Mouse (Mus musculus): ENCODE results near the gene Gm10647. TPM values are rescaled to one million over a fixed set of nuclear protein-coding genes. Genes with fewer than 3 reads are reported as not detected.
"Not testable (repeated sequence)": the region's sequence is repeated elsewhere in the genome, so short reads cannot be mapped to it uniquely, and the experiment has no call there.

Gm10647 gene
- polyA plus RNA-seq, 1 experiment from 2014 or later = 0.48 TPM

GRCm38 (mm10) chr9:66794629-66795463 lies 2.0 kb upstream of the Gm10647 start:
- peak; percentile 65 for ATAC-seq
- peak overlapping the region; percentile 82 for H3K4me2 ChIP-seq (ENCODE audit: low read length)
- WGBS = under 1% methylated on average over 43 of the region's 43 CpGs

GRCm38 (mm10) chr9:66795464-66796324 lies 1.1 kb upstream of the Gm10647 start, which contains the start of gene Aph1b:
TSS of gene Aph1b (minus strand) at chr9:66795490.
- ATAC-seq = peak; percentile 98
- H3K9ac ChIP-seq (ENCODE audit: low read depth, low read length) = peak within 1 kb of the TSS; percentile 93
- H3K27ac ChIP-seq (ENCODE audit: low read depth, low read length) = peak within 1 kb of the TSS; percentile 87
- WGBS = under 1% methylated on average over 42 of the region's 42 CpGs
- peak within 1 kb of the TSS; percentile 71 for H3K4me3 ChIP-seq (ENCODE audit: low read length)
- H3K4me2 ChIP-seq (ENCODE audit: low read length) = peak within 1 kb of the TSS; percentile 82
- H3K27me3 ChIP-seq (replicated peaks; ENCODE audit: control insufficient read depth, insufficient read depth, low read length) = no peaks in the 10 kb centered on the region
- no peaks in the 10 kb centered on the region for H3K36me3 ChIP-seq (ENCODE audit: control insufficient read depth, insufficient read depth, low read length)
- peaks cover 7% of the 10 kb centered on the region for H3K4me1 ChIP-seq (ENCODE audit: control insufficient read depth, insufficient read depth, low read depth, low read length)
- no peaks in the 10 kb centered on the region for H3K9me3 ChIP-seq (ENCODE audit: control insufficient read depth, low read length)

More at GRCm38 (mm10) chr9:66794629-66795463, 2.0 kb upstream of the Gm10647 start:
- no peaks in the 10 kb centered on the region for H3K9me3 ChIP-seq (ENCODE audit: control insufficient read depth, low read length)
- H3K27me3 ChIP-seq (replicated peaks; ENCODE audit: control insufficient read depth, insufficient read depth, low read length) = no peaks in the 10 kb centered on the region
- H3K36me3 ChIP-seq (ENCODE audit: control insufficient read depth, insufficient read depth, low read length) = 0 out of 2 replicates have a peak, but pooled peaks cover 3% of the 10 kb centered on the region
- H3K9ac ChIP-seq (ENCODE audit: low read depth, low read length) = peak overlapping the region; percentile 93
- peak overlapping the region; percentile 87 for H3K27ac ChIP-seq (ENCODE audit: low read depth, low read length)
- H3K4me1 ChIP-seq (ENCODE audit: control insufficient read depth, insufficient read depth, low read depth, low read length) = peaks cover 7% of the 10 kb centered on the region
- H3K4me3 ChIP-seq (ENCODE audit: low read length) = peak overlapping the region; percentile 71

- Histone ChIP-seq H3K9me3 (ENCODE audit: control insufficient read depth, low read length) (no peaks in the 10 kb centered on the region), H3K4me3 (ENCODE audit: low read length) (no peak overlapping the region), H3K27ac (ENCODE audit: low read depth, low read length) (no peak overlapping the region), H3K27me3 (replicated peaks; ENCODE audit: control insufficient read depth, insufficient read depth, low read length) (no peaks in the 10 kb centered on the region; the same call in 1 of the 2 replicates), H3K9ac (ENCODE audit: low read depth, low read length) (no peak overlapping the region), H3K4me1 (ENCODE audit: control insufficient read depth, insufficient read depth, low read depth, low read length) (no peaks in the 10 kb centered on the region), H3K36me3 (ENCODE audit: control insufficient read depth, insufficient read depth, low read length) (no peaks in the 10 kb centered on the region), H3K4me2 (ENCODE audit: low read length) (no peak overlapping the region)
- 59% methylated on average over 12 of the region's 12 CpGs for WGBS
- no peak for ATAC-seq
Measured at GRCm38 (mm10) chr9:66801947-66802346, 5.1 kb downstream of the Gm10647 start.

- H3K9ac ChIP-seq (ENCODE audit: low read depth, low read length) = peak overlapping the region; percentile 35
- under 1% methylated on average over 26 of the region's 37 CpGs for WGBS
- H3K36me3 ChIP-seq (ENCODE audit: control insufficient read depth, insufficient read depth, low read length); H3K27me3 ChIP-seq (replicated peaks; ENCODE audit: control insufficient read depth, insufficient read depth, low read length); ATAC-seq; H3K4me1 ChIP-seq (ENCODE audit: control insufficient read depth, insufficient read depth, low read depth, low read length); H3K27ac ChIP-seq (ENCODE audit: low read depth, low read length); H3K9me3 ChIP-seq (ENCODE audit: control insufficient read depth, low read length): not testable (repeated sequence)
- H3K4me3 ChIP-seq (ENCODE audit: low read length) = peak overlapping the region; percentile 37
- H3K4me2 ChIP-seq (ENCODE audit: low read length) = peak overlapping the region; percentile 58
Measured at GRCm38 (mm10) chr9:66805951-66806350, 9.1 kb downstream of the Gm10647 start.

- WGBS = 4% methylated on average over 2 of the region's 2 CpGs
- no peak for ATAC-seq
- Histone ChIP-seq H3K27ac (ENCODE audit: low read depth, low read length) (no peak overlapping the region), H3K9me3 (ENCODE audit: control insufficient read depth, low read length) (no peaks in the 10 kb centered on the region), H3K27me3 (replicated peaks; ENCODE audit: control insufficient read depth, insufficient read depth, low read length) (no peaks in the 10 kb centered on the region), H3K4me3 (ENCODE audit: low read length) (no peak overlapping the region), H3K4me1 (ENCODE audit: control insufficient read depth, insufficient read depth, low read depth, low read length) (no peaks in the 10 kb centered on the region), H3K4me2 (ENCODE audit: low read length) (no peak overlapping the region), H3K9ac (ENCODE audit: low read depth, low read length) (no peak overlapping the region), H3K36me3 (ENCODE audit: control insufficient read depth, insufficient read depth, low read length) (no peaks in the 10 kb centered on the region)
Measured at GRCm38 (mm10) chr9:66813392-66813791, 16.6 kb downstream of the Gm10647 start.

GRCm38 (mm10) chr9:66820996-66821395 lies 24.2 kb downstream of the Gm10647 start:
- H3K36me3 ChIP-seq (ENCODE audit: control insufficient read depth, insufficient read depth, low read length) = no peaks in the 10 kb centered on the region
- WGBS = 87% methylated on average over 5 of the region's 5 CpGs
- H3K9me3 ChIP-seq (ENCODE audit: control insufficient read depth, low read length) = no peaks in the 10 kb centered on the region
- no peak overlapping the region for H3K27ac ChIP-seq (ENCODE audit: low read depth, low read length)
- no peak for ATAC-seq
- no peaks in the 10 kb centered on the region for H3K4me1 ChIP-seq (ENCODE audit: control insufficient read depth, insufficient read depth, low read depth, low read length)
- H3K4me3 ChIP-seq (ENCODE audit: low read length) = no peak overlapping the region
- H3K4me2 ChIP-seq (ENCODE audit: low read length) = no peak overlapping the region
- no peak overlapping the region for H3K9ac ChIP-seq (ENCODE audit: low read depth, low read length)
- no peaks in the 10 kb centered on the region for H3K27me3 ChIP-seq (replicated peaks; ENCODE audit: control insufficient read depth, insufficient read depth, low read length)

GRCm38 (mm10) chr9:66822255-66822654 lies 25.4 kb downstream of the Gm10647 start:
- not testable (repeated sequence) for ATAC-seq; H3K27me3 ChIP-seq (replicated peaks; ENCODE audit: control insufficient read depth, insufficient read depth, low read length); H3K4me3 ChIP-seq (ENCODE audit: low read length); H3K4me1 ChIP-seq (ENCODE audit: control insufficient read depth, insufficient read depth, low read depth, low read length); H3K27ac ChIP-seq (ENCODE audit: low read depth, low read length); H3K9me3 ChIP-seq (ENCODE audit: control insufficient read depth, low read length); H3K36me3 ChIP-seq (ENCODE audit: control insufficient read depth, insufficient read depth, low read length); H3K9ac ChIP-seq (ENCODE audit: low read depth, low read length); H3K4me2 ChIP-seq (ENCODE audit: low read length)
- WGBS = no CpG with 5 or more reads among the region's 5 CpGs

- Histone ChIP-seq H3K36me3 (ENCODE audit: control insufficient read depth, insufficient read depth, low read length) (no peaks in the 10 kb centered on the region), H3K4me1 (ENCODE audit: control insufficient read depth, insufficient read depth, low read depth, low read length) (no peaks in the 10 kb centered on the region), H3K9ac (ENCODE audit: low read depth, low read length) (no peak overlapping the region), H3K4me2 (ENCODE audit: low read length) (no peak overlapping the region), H3K27me3 (replicated peaks; ENCODE audit: control insufficient read depth, insufficient read depth, low read length) (no peaks in the 10 kb centered on the region), H3K9me3 (ENCODE audit: control insufficient read depth, low read length) (no peaks in the 10 kb centered on the region), H3K4me3 (ENCODE audit: low read length) (no peak overlapping the region), H3K27ac (ENCODE audit: low read depth, low read length) (no peak overlapping the region)
- ATAC-seq = no peak
- 37% methylated on average over 1 of the region's 1 CpGs for WGBS
Measured at GRCm38 (mm10) chr9:66825990-66826389, 29.2 kb downstream of the Gm10647 start.

- ATAC-seq = no peak
- Histone ChIP-seq H3K9me3 (ENCODE audit: control insufficient read depth, low read length) (no peaks in the 10 kb centered on the region), H3K4me3 (ENCODE audit: low read length) (no peak overlapping the region), H3K4me2 (ENCODE audit: low read length) (no peak overlapping the region), H3K36me3 (ENCODE audit: control insufficient read depth, insufficient read depth, low read length) (no peaks in the 10 kb centered on the region), H3K27me3 (replicated peaks; ENCODE audit: control insufficient read depth, insufficient read depth, low read length) (no peaks in the 10 kb centered on the region), H3K9ac (ENCODE audit: low read depth, low read length) (no peak overlapping the region), H3K4me1 (ENCODE audit: control insufficient read depth, insufficient read depth, low read depth, low read length) (peaks cover 6% of the 10 kb centered on the region), H3K27ac (ENCODE audit: low read depth, low read length) (no peak overlapping the region)
- 74% methylated on average over 4 of the region's 4 CpGs for WGBS
Measured at GRCm38 (mm10) chr9:66832366-66832908, 35.6 kb downstream of the Gm10647 start.
